Mouse (Mus musculus): ENCODE data around the gene Isyna1. TPM values are rescaled to one million over a fixed set of nuclear protein-coding genes. Genes with fewer than 3 reads are reported as not detected.

Gene Isyna1
- polyA plus RNA-seq, 1 experiment from 2014 or later, result 127 TPM

GRCm38 (mm10) chr8:70560564-70560963, 33.6 kb upstream of the Isyna1 start:
- Histone ChIP-seq H3K4me2 (no peak overlapping the region), H3K9ac (no peak overlapping the region), H3K27ac (no peak overlapping the region), H3K4me1 (peaks cover 48% of the 10 kb centered on the region), H3K27me3 (replicated peaks) (no peaks in the 10 kb centered on the region), H3K9me3 (no peaks in the 10 kb centered on the region), H3K4me3 (replicated peaks) (no peak overlapping the region), H3K36me3 (0 out of 2 replicates have a peak, but pooled peaks cover 3% of the 10 kb centered on the region)
- WGBS, result 60% methylated on average over 3 of the region's 3 CpGs
- no peak for ATAC-seq (ENCODE audit: insufficient read depth, low FRiP score, low read depth)

GRCm38 (mm10) chr8:70561357-70561756, 32.8 kb upstream of the Isyna1 start:
- H3K9ac ChIP-seq, result no peak overlapping the region
- no peaks in the 10 kb centered on the region for H3K27me3 ChIP-seq (replicated peaks)
- no peaks in the 10 kb centered on the region for H3K9me3 ChIP-seq
- 0 out of 2 replicates have a peak, but pooled peaks cover 3% of the 10 kb centered on the region for H3K36me3 ChIP-seq
- H3K4me1 ChIP-seq, result peaks cover 48% of the 10 kb centered on the region
- no peak overlapping the region for H3K4me2 ChIP-seq
- H3K4me3 ChIP-seq (replicated peaks), result no peak overlapping the region
- 29% methylated on average over 4 of the region's 4 CpGs for WGBS
- H3K27ac ChIP-seq, result peak overlapping the region; percentile 62; the same call in 1 of the 2 replicates
- ATAC-seq (ENCODE audit: insufficient read depth, low FRiP score, low read depth), result no peak

GRCm38 (mm10) chr8:70561809-70562535, 32.2 kb upstream of the Isyna1 start:
- peaks cover 48% of the 10 kb centered on the region for H3K4me1 ChIP-seq
- no peak overlapping the region for H3K9ac ChIP-seq
- 0 out of 2 replicates have a peak, but pooled peaks cover under 1% of the 10 kb centered on the region for H3K36me3 ChIP-seq
- WGBS, result 59% methylated on average over 7 of the region's 7 CpGs
- no peaks in the 10 kb centered on the region for H3K27me3 ChIP-seq (replicated peaks)
- H3K4me3 ChIP-seq (replicated peaks), result no peak overlapping the region
- no peaks in the 10 kb centered on the region for H3K9me3 ChIP-seq
- H3K27ac ChIP-seq, result peak overlapping the region; percentile 62; the same call in 1 of the 2 replicates
- no peak for ATAC-seq (ENCODE audit: insufficient read depth, low FRiP score, low read depth)
- H3K4me2 ChIP-seq, result no peak overlapping the region

- no peaks in the 10 kb centered on the region for H3K27me3 ChIP-seq (replicated peaks)
Measured at GRCm38 (mm10) chr8:70562802-70563201, 31.4 kb upstream of the Isyna1 start.

GRCm38 (mm10) chr8:70563763-70564387, 30.3 kb upstream of the Isyna1 start:
- Histone ChIP-seq H3K36me3 (no peaks in the 10 kb centered on the region), H3K4me2 (no peak overlapping the region), H3K27ac (no peak overlapping the region), H3K9ac (no peak overlapping the region), H3K9me3 (no peaks in the 10 kb centered on the region), H3K4me3 (replicated peaks) (no peak overlapping the region), H3K27me3 (replicated peaks) (no peaks in the 10 kb centered on the region), H3K4me1 (peaks cover 40% of the 10 kb centered on the region)
- 89% methylated on average over 6 of the region's 6 CpGs for WGBS
- no peak for ATAC-seq (ENCODE audit: insufficient read depth, low FRiP score, low read depth)

More at GRCm38 (mm10) chr8:70562802-70563201, 31.4 kb upstream of the Isyna1 start:
- H3K9me3 ChIP-seq, result no peaks in the 10 kb centered on the region
- H3K36me3 ChIP-seq, result no peaks in the 10 kb centered on the region
- H3K4me3 ChIP-seq (replicated peaks), result no peak overlapping the region
- no peak overlapping the region for H3K27ac ChIP-seq
- no peak for ATAC-seq (ENCODE audit: insufficient read depth, low FRiP score, low read depth)
- WGBS, result 80% methylated on average over 3 of the region's 3 CpGs
- H3K4me1 ChIP-seq, result peaks cover 48% of the 10 kb centered on the region
- H3K9ac ChIP-seq, result no peak overlapping the region
- no peak overlapping the region for H3K4me2 ChIP-seq

GRCm38 (mm10) chr8:70564696-70565235, 29.4 kb upstream of the Isyna1 start:
- no peak overlapping the region for H3K27ac ChIP-seq
- H3K4me3 ChIP-seq (replicated peaks), result no peak overlapping the region
- no peak overlapping the region for H3K4me2 ChIP-seq
- H3K36me3 ChIP-seq, result no peaks in the 10 kb centered on the region
- ATAC-seq (ENCODE audit: insufficient read depth, low FRiP score, low read depth), result no peak
- peaks cover 37% of the 10 kb centered on the region for H3K4me1 ChIP-seq
- no peaks in the 10 kb centered on the region for H3K27me3 ChIP-seq (replicated peaks)
- no peaks in the 10 kb centered on the region for H3K9me3 ChIP-seq
- WGBS, result 73% methylated on average over 3 of the region's 3 CpGs
- H3K9ac ChIP-seq, result no peak overlapping the region

GRCm38 (mm10) chr8:70565561-70565960, 28.6 kb upstream of the Isyna1 start:
- ATAC-seq (ENCODE audit: insufficient read depth, low FRiP score, low read depth), result no peak
- WGBS, result 52% methylated on average over 3 of the region's 3 CpGs
- Histone ChIP-seq H3K4me2 (no peak overlapping the region), H3K9me3 (no peaks in the 10 kb centered on the region), H3K27ac (no peak overlapping the region), H3K9ac (no peak overlapping the region), H3K4me3 (replicated peaks) (no peak overlapping the region), H3K4me1 (peaks cover 29% of the 10 kb centered on the region), H3K36me3 (no peaks in the 10 kb centered on the region), H3K27me3 (replicated peaks) (no peaks in the 10 kb centered on the region)

GRCm38 (mm10) chr8:70570360-70570759, 23.8 kb upstream of the Isyna1 start:
- peaks cover 3% of the 10 kb centered on the region; the same call in 1 of the 2 replicates for H3K4me1 ChIP-seq
- H3K9me3 ChIP-seq, result no peaks in the 10 kb centered on the region
- H3K4me3 ChIP-seq (replicated peaks), result no peak overlapping the region
- no peak overlapping the region for H3K27ac ChIP-seq
- no peaks in the 10 kb centered on the region for H3K27me3 ChIP-seq (replicated peaks)
- no peak for ATAC-seq (ENCODE audit: insufficient read depth, low FRiP score, low read depth)
- H3K4me2 ChIP-seq, result no peak overlapping the region
- H3K9ac ChIP-seq, result no peak overlapping the region
- no peaks in the 10 kb centered on the region for H3K36me3 ChIP-seq

GRCm38 (mm10) chr8:70570990-70571389, 23.2 kb upstream of the Isyna1 start:
- Histone ChIP-seq H3K9me3 (no peaks in the 10 kb centered on the region), H3K4me2 (no peak overlapping the region), H3K9ac (no peak overlapping the region), H3K27ac (no peak overlapping the region), H3K27me3 (replicated peaks) (no peaks in the 10 kb centered on the region), H3K4me1 (no peaks in the 10 kb centered on the region; the same call in 1 of the 2 replicates), H3K36me3 (no peaks in the 10 kb centered on the region), H3K4me3 (replicated peaks) (no peak overlapping the region)
- no peak for ATAC-seq (ENCODE audit: insufficient read depth, low FRiP score, low read depth)
- 88% methylated on average over 6 of the region's 6 CpGs for WGBS

GRCm38 (mm10) chr8:70574302-70574701, 19.9 kb upstream of the Isyna1 start:
- Histone ChIP-seq H3K36me3 (peaks cover 9% of the 10 kb centered on the region), H3K9ac (no peak overlapping the region), H3K4me2 (no peak overlapping the region), H3K9me3 (no peaks in the 10 kb centered on the region), H3K4me1 (no peaks in the 10 kb centered on the region; the same call in 1 of the 2 replicates), H3K27ac (no peak overlapping the region), H3K4me3 (replicated peaks) (no peak overlapping the region), H3K27me3 (replicated peaks) (no peaks in the 10 kb centered on the region)
- ATAC-seq (ENCODE audit: insufficient read depth, low FRiP score, low read depth), result no peak

- no peaks in the 10 kb centered on the region for H3K27me3 ChIP-seq (replicated peaks)
- H3K9me3 ChIP-seq, result no peaks in the 10 kb centered on the region
- 69% methylated on average over 4 of the region's 4 CpGs for WGBS
- 0 out of 2 replicates have a peak, but pooled peaks have one; percentile 16 for ATAC-seq (ENCODE audit: insufficient read depth, low FRiP score, low read depth)
- no peak overlapping the region for H3K9ac ChIP-seq
- H3K27ac ChIP-seq, result no peak overlapping the region
- H3K4me1 ChIP-seq, result no peaks in the 10 kb centered on the region; the same call in 1 of the 2 replicates
- no peak overlapping the region for H3K4me2 ChIP-seq
- peaks cover 10% of the 10 kb centered on the region for H3K36me3 ChIP-seq
- no peak overlapping the region for H3K4me3 ChIP-seq (replicated peaks)
Measured at GRCm38 (mm10) chr8:70574915-70575314, 19.3 kb upstream of the Isyna1 start.

- H3K4me1 ChIP-seq, result no peaks in the 10 kb centered on the region; the same call in 1 of the 2 replicates
- no peaks in the 10 kb centered on the region for H3K27me3 ChIP-seq (replicated peaks)
- no peak for ATAC-seq (ENCODE audit: insufficient read depth, low FRiP score, low read depth)
- WGBS, result 93% methylated on average over 3 of the region's 3 CpGs
- no peaks in the 10 kb centered on the region for H3K9me3 ChIP-seq
- H3K4me2 ChIP-seq, result no peak overlapping the region
- peaks cover 33% of the 10 kb centered on the region for H3K36me3 ChIP-seq
- H3K27ac ChIP-seq, result no peak overlapping the region
- no peak overlapping the region for H3K4me3 ChIP-seq (replicated peaks)
- no peak overlapping the region for H3K9ac ChIP-seq
Measured at GRCm38 (mm10) chr8:70577207-70577606, 17.0 kb upstream of the Isyna1 start.
